Mouse (Mus musculus) stomach, embryonic 14.5 days (tissue): ENCODE measurements around the gene Actr1a. TPM values are rescaled to one million over a fixed set of nuclear protein-coding genes. Genes with fewer than 3 reads are reported as not detected.

Source experiments
- ATAC-seq: fragments of 200-750 bp; cut with Nextera tagmentation; 2 replicates; pipeline ENCODE4 v1.8.0; 2017; ENCODE audit warnings: low read depth, moderate TSS enrichment; ENCODE audit not compliant: insufficient number of reproducible peaks, insufficient read depth, low FRiP score
- H3K27ac ChIP-seq: fragments of 300-500 bp; sonication (generic); 2 replicates; pipeline ENCODE4 v1.5.1; 2014; ENCODE audit warnings: mild to moderate bottlenecking, low read length, moderate library complexity, mixed read lengths
- H3K27me3 ChIP-seq: fragments of 300-500 bp; sonication (generic); 2 replicates; pipeline ENCODE4 v1.6.1; 2014; ENCODE audit warnings: low read length, control low read depth, mixed read lengths; ENCODE audit not compliant: control insufficient read depth, insufficient read depth
- H3K36me3 ChIP-seq: fragments of 300-500 bp; sonication (generic); 2 replicates; pipeline ENCODE4 v1.6.1; 2014; ENCODE audit warnings: mild to moderate bottlenecking, control low read depth, low read length, moderate library complexity, mixed read lengths; ENCODE audit not compliant: control insufficient read depth, insufficient read depth
- H3K4me1 ChIP-seq: fragments of 300-500 bp; sonication (generic); 2 replicates; pipeline ENCODE4 v1.6.1; 2014; ENCODE audit warnings: low read length, control low read depth, mixed read lengths; ENCODE audit not compliant: control insufficient read depth, insufficient read depth
- H3K4me2 ChIP-seq: fragments of 300-500 bp; sonication (generic); replicated peaks from 2 replicates; pipeline ENCODE4 v1.6.1; 2014; ENCODE audit warnings: low read depth, low read length, control low read depth
- H3K4me3 ChIP-seq: fragments of 300-500 bp; sonication (generic); 2 replicates; pipeline ENCODE4 v1.5.1; 2014; ENCODE audit warnings: low read depth, low read length, control low read depth
- H3K9ac ChIP-seq: fragments of 300-500 bp; sonication (generic); replicated peaks from 2 replicates; pipeline ENCODE4 v1.6.1; 2014; ENCODE audit warnings: low read depth, mild to moderate bottlenecking, control low read depth, low read length, moderate library complexity, mixed read lengths
- H3K9me3 ChIP-seq: fragments of 300-500 bp; sonication (generic); 2 replicates; pipeline ENCODE4 v1.6.1; 2016; ENCODE audit warnings: low read depth, low read length, control low read depth; ENCODE audit not compliant: control insufficient read depth
- WGBS: fragments of 180-500 bp; shearing (Covaris S2); extraction: QIAGEN DNeasy Blood & Tissue Kit; methylation state at CpG from one replicate; pipeline ENCODE4 v1.1.7; 2014; 5-methylcytosine and 5-hydroxymethylcytosine counted together
- polyA plus RNA-seq: library from polyadenylated mRNA; unstranded; fragments of >200 nt; fragmentation: Nextera tagmentation; extraction: Ambion mirVana; gene quantifications from 2 replicates; pipeline ENCODE4 v1.2.1, GENCODE M21; 2014

Actr1a gene
- polyA plus RNA-seq, 1 experiment from 2014 or later: 141 TPM

DNA sequence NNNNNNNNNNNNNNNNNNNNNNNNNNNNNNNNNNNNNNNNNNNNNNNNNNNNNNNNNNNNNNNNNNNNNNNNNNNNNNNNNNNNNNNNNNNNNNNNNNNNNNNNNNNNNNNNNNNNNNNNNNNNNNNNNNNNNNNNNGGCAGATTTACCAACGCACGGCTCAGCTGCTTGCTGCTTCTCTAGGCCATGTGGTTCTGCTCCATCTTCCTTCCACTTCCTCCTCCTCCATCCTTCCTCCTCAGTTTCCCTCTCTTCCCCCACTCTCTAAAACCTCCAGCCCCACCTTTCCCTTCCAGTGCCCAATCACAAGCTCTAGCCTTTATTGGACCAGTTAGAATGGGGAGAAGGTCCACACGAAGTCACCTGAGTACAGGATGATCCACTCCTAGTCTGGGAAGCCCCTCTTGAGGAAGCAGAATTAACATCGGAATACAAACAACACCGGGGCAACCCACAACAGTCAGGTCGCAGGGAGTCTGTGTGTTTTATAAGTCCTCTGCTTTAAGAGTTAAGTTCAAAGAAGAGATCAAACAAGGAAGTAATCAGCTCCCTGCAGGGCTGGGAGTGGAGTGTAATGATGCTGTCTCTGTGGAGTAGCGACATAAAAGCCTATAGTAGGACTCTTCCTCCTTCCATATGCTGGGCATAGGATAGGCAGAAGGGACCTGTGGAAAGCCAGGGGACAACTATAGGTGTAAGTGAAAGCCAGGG is 50.7 kb downstream of the Actr1a start:
- Histone ChIP-seq H3K9me3 (no peaks in the 10 kb centered on the region), H3K4me3 (no peak overlapping the region), H3K27me3 (no peaks in the 10 kb centered on the region), H3K27ac (no peak overlapping the region), H3K4me2 (no peak overlapping the region), H3K9ac (no peak overlapping the region), H3K4me1 (0 out of 2 replicates have a peak, but pooled peaks cover 9% of the 10 kb centered on the region), H3K36me3 (no peaks in the 10 kb centered on the region)
- no peak for ATAC-seq
- WGBS: 20% methylated on average over 7 of the region's 7 CpGs

- Histone ChIP-seq H3K9ac (no peak overlapping the region), H3K4me1 (peaks cover 9% of the 10 kb centered on the region; the same call in 1 of the 2 replicates), H3K27ac (peak overlapping the region; percentile 21; the same call in 1 of the 2 replicates), H3K4me3 (no peak overlapping the region), H3K9me3 (no peaks in the 10 kb centered on the region), H3K4me2 (peak overlapping the region; percentile 62; the same call in 1 of the 2 replicates), H3K36me3 (no peaks in the 10 kb centered on the region), H3K27me3 (no peaks in the 10 kb centered on the region)
- WGBS: 79% methylated on average over 7 of the region's 7 CpGs
- ATAC-seq: no peak
Measured at GRCm38 (mm10) chr19:46339287-46339971, 56.1 kb downstream of the Actr1a start.

DNA sequence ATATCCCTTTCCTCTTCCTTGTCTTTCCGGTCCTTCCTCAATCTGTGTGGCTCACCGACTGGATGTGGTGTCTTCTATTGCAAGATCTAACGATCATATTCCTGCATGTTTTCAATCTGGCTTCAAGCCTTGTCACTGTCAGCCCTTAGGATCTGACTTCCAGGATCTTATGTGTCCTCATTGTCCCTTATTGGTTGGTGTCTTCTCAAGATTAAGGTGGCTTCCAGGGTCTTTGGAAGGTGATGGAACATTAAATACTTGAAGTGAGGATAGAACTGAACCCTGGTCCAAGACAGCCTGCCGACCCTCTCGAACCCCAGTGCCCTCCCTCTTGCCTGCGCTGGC is 56.6 kb downstream of the Actr1a start:
- H3K27ac ChIP-seq: peak overlapping the region; percentile 10; the same call in 1 of the 2 replicates
- 0 out of 2 replicates have a peak overlapping the region, but pooled peaks have one; percentile 49 for H3K9ac ChIP-seq

GRCm38 (mm10) chr19:46338331-46338936 is 57.1 kb downstream of the Actr1a start, which contains the start of gene Cuedc2:
Cuedc2 (minus strand) TSS chr19:46338702.
- Histone ChIP-seq H3K36me3 (no peaks in the 10 kb centered on the region), H3K9ac (peak within 1 kb of the TSS; percentile 49), H3K27ac (peak within 1 kb of the TSS; percentile 21), H3K4me2 (peak within 1 kb of the TSS; percentile 62), H3K4me1 (peaks cover 9% of the 10 kb centered on the region; the same call in 1 of the 2 replicates), H3K27me3 (no peaks in the 10 kb centered on the region), H3K9me3 (no peaks in the 10 kb centered on the region), H3K4me3 (peak within 1 kb of the TSS; percentile 59)
- ATAC-seq: peak; percentile 89
- under 1% methylated on average over 31 of the region's 31 CpGs for WGBS

More for the DNA sequence above, 56.6 kb downstream of the Actr1a start:
- H3K4me1 ChIP-seq: peaks cover 9% of the 10 kb centered on the region; the same call in 1 of the 2 replicates
- peak overlapping the region; percentile 59; the same call in 1 of the 2 replicates for H3K4me3 ChIP-seq
- no peaks in the 10 kb centered on the region for H3K27me3 ChIP-seq
- H3K4me2 ChIP-seq: peak overlapping the region; percentile 62
- no peaks in the 10 kb centered on the region for H3K9me3 ChIP-seq
- 54% methylated on average over 6 of the region's 6 CpGs for WGBS
- no peaks in the 10 kb centered on the region for H3K36me3 ChIP-seq
- no peak for ATAC-seq

- peak overlapping the region; percentile 62 for H3K4me2 ChIP-seq
- peaks cover 9% of the 10 kb centered on the region; the same call in 1 of the 2 replicates for H3K4me1 ChIP-seq
- H3K9me3 ChIP-seq: no peaks in the 10 kb centered on the region
- H3K27ac ChIP-seq: no peak overlapping the region
- peak overlapping the region; percentile 59 for H3K4me3 ChIP-seq
- no peak; the same call in 1 of the 2 replicates for ATAC-seq
- 38% methylated on average over 15 of the region's 15 CpGs for WGBS
- peak overlapping the region; percentile 49 for H3K9ac ChIP-seq
- no peaks in the 10 kb centered on the region for H3K27me3 ChIP-seq
- H3K36me3 ChIP-seq: no peaks in the 10 kb centered on the region
Measured at GRCm38 (mm10) chr19:46337719-46338330, 57.7 kb downstream of the Actr1a start.

- Histone ChIP-seq H3K4me1 (peaks cover 16% of the 10 kb centered on the region), H3K36me3 (peaks cover 11% of the 10 kb centered on the region), H3K9ac (no peak overlapping the region), H3K27ac (no peak overlapping the region), H3K27me3 (no peaks in the 10 kb centered on the region), H3K4me2 (no peak overlapping the region), H3K4me3 (no peak overlapping the region), H3K9me3 (no peaks in the 10 kb centered on the region)
- WGBS: 88% methylated on average over 3 of the region's 3 CpGs
- no peak for ATAC-seq
Measured at GRCm38 (mm10) chr19:46333906-46334305, 61.6 kb downstream of the Actr1a start.

GRCm38 (mm10) chr19:46332721-46333339 is 62.7 kb downstream of the Actr1a start:
- Histone ChIP-seq H3K4me2 (no peak overlapping the region), H3K27me3 (no peaks in the 10 kb centered on the region)
- 70% methylated on average over 7 of the region's 7 CpGs for WGBS

More at GRCm38 (mm10) chr19:46332721-46333339, 62.7 kb downstream of the Actr1a start:
- H3K9ac ChIP-seq: no peak overlapping the region
- H3K27ac ChIP-seq: no peak overlapping the region
- no peak for ATAC-seq
- no peaks in the 10 kb centered on the region for H3K9me3 ChIP-seq
- H3K4me3 ChIP-seq: no peak overlapping the region
- H3K36me3 ChIP-seq: peaks cover 11% of the 10 kb centered on the region
- peaks cover 14% of the 10 kb centered on the region for H3K4me1 ChIP-seq
